Mouse (Mus musculus) neural tube, embryonic 11.5 days (tissue): ENCODE data around the gene Fbxo46. TPM values are rescaled to one million over a fixed set of nuclear protein-coding genes. Genes with fewer than 3 reads are reported as not detected.
A peak's percentile ranks its signal among the peaks of the same experiment; 100 is the strongest.

ENCODE experiments used
- ATAC-seq: fragments of 200-750 bp; cut with Nextera tagmentation; 2 replicates; pipeline ENCODE4 v1.8.0; 2017; ENCODE audit warnings: moderate number of reproducible peaks, mild to moderate bottlenecking, moderate TSS enrichment, moderate library complexity; ENCODE audit not compliant: insufficient read depth, low FRiP score, low TSS enrichment
- DNase-seq: peaks from one replicate; pipeline ENCODE4 v3.0.0-alpha.2; 2015; ENCODE audit warnings: low spot score
- H3K27ac ChIP-seq: fragments of 300-500 bp; sonication (generic); 2 replicates; pipeline ENCODE4 v1.5.1; 2014; ENCODE audit warnings: low read depth, mild to moderate bottlenecking, low read length
- H3K27me3 ChIP-seq: fragments of 300-500 bp; sonication (generic); 2 replicates; pipeline ENCODE4 v1.6.1; 2014; ENCODE audit warnings: mild to moderate bottlenecking, low read length, mixed read lengths; ENCODE audit not compliant: control insufficient read depth, insufficient read depth
- H3K36me3 ChIP-seq: fragments of 300-500 bp; sonication (generic); 2 replicates; pipeline ENCODE4 v1.6.1; 2014; ENCODE audit warnings: mild to moderate bottlenecking, low read length, moderate library complexity, mixed read lengths; ENCODE audit not compliant: control insufficient read depth, insufficient read depth
- H3K4me1 ChIP-seq: fragments of 300-500 bp; sonication (generic); 2 replicates; pipeline ENCODE4 v1.6.1; 2014; ENCODE audit warnings: low read length, mixed read lengths; ENCODE audit not compliant: control insufficient read depth, insufficient read depth
- H3K4me2 ChIP-seq: fragments of 300-500 bp; sonication (generic); 2 replicates; pipeline ENCODE4 v1.6.1; 2014; ENCODE audit warnings: low read depth, mild to moderate bottlenecking, moderate library complexity
- H3K4me3 ChIP-seq: fragments of 300-500 bp; sonication (generic); 2 replicates; pipeline ENCODE4 v1.5.1; 2014; ENCODE audit warnings: low read depth, low read length
- H3K9ac ChIP-seq: fragments of 300-500 bp; sonication (generic); 2 replicates; pipeline ENCODE4 v1.6.1; 2014; ENCODE audit warnings: mild to moderate bottlenecking, low read length
- H3K9me3 ChIP-seq: fragments of 300-500 bp; sonication (generic); 2 replicates; pipeline ENCODE4 v1.6.1; 2016; ENCODE audit warnings: low read length; ENCODE audit not compliant: control insufficient read depth
- WGBS: fragments of 180-500 bp; shearing (Covaris S2); extraction: QIAGEN DNeasy Blood & Tissue Kit; methylation state at CpG from one replicate; pipeline ENCODE4 v1.1.7; 2014; 5-methylcytosine and 5-hydroxymethylcytosine counted together
- polyA plus RNA-seq: library from polyadenylated mRNA; unstranded; fragments of >200 nt; fragmentation: Nextera tagmentation; extraction: Ambion mirVana; gene quantifications from 2 replicates; pipeline ENCODE4 v1.2.1, GENCODE M21; 2014

Gene Fbxo46
- polyA plus RNA-seq, 1 experiment from 2014 or later = 10.6 TPM

DNA sequence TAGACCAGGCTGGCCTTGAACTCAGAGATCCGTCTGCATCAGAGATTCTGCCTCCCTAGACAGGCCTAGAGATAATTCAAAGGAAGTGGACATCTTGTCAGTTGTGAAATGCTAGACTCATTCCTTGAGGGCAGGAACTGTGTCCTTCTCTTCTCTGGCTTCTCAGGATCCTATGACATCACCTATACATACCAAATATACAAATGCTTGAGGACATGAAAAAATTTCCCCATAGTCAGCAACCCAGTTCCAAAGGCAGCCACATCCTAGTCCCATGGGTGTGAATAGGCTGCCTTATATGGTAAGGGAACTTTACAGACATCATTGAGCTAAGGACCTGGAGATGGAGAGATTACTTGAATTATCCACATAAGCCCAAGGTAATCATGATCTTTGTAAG is 10.1 kb upstream of the Fbxo46 start:
- Histone ChIP-seq H3K27ac (no peak overlapping the region), H3K4me2 (no peak overlapping the region), H3K36me3 (no peaks in the 10 kb centered on the region), H3K27me3 (no peaks in the 10 kb centered on the region), H3K9me3 (no peaks in the 10 kb centered on the region), H3K4me1 (no peaks in the 10 kb centered on the region), H3K4me3 (no peak overlapping the region), H3K9ac (no peak overlapping the region)
- DNase-seq = no peak
- ATAC-seq = no peak
- WGBS = 79% methylated on average over 1 of the region's 1 CpGs

DNA sequence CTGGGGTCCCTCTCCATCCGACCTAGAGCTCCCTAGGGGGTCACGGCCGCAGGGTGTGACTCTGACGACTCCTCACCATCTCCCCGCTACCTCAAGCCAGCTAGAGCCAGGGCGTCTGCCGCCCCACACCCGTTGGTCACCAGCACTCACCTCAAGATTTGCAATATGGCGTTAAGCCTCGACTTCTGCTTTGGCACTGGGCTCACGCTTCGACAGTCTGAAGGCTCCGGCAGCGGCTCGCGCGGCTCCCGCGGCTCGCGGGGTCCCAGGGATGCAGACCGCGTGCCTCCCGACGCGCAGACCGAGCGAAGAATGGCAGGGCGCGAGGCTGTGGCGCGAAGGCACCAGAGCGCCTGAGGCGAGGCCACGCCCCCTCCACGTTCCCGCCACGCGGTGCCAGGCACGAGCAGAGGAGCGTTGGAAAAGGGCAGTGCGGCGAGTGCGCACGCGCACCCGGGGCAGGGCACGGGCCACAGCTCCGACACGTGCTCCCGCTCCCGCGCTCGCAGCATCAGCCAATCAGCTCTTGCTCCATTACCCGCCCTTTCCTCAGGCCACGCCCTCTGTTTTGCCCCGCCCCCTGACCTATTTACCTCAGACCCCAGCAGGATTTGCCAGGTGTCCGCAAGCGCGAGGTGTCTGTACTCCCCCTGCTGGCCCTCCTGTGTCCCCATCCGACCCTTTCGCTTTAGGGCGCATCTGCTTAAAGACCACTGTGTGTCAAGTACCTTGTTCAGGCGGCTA is 1.5 kb upstream of the Fbxo46 start, which contains the start of gene Gm4969:
Gm4969 (minus strand) TSS at position 341 of the 744 bp plus-strand sequence.
- peaks cover 2% of the 10 kb centered on the region; the same call in 1 of the 2 replicates for H3K27me3 ChIP-seq
- H3K9ac ChIP-seq = no peak within 1 kb of the TSS
- no peaks in the 10 kb centered on the region; the same call in 1 of the 2 replicates for H3K9me3 ChIP-seq
- WGBS = 23% methylated on average over 54 of the region's 64 CpGs
- DNase-seq (peak; percentile 70), ATAC-seq (0 out of 2 replicates have a peak, but pooled peaks have one; percentile 11)
- H3K36me3 ChIP-seq = no peaks in the 10 kb centered on the region
- H3K4me2 ChIP-seq = peak within 1 kb of the TSS; percentile 24; the same call in 1 of the 2 replicates
- peaks cover 6% of the 10 kb centered on the region for H3K4me1 ChIP-seq
- H3K4me3 ChIP-seq = no peak within 1 kb of the TSS
- H3K27ac ChIP-seq = no peak within 1 kb of the TSS

DNA sequence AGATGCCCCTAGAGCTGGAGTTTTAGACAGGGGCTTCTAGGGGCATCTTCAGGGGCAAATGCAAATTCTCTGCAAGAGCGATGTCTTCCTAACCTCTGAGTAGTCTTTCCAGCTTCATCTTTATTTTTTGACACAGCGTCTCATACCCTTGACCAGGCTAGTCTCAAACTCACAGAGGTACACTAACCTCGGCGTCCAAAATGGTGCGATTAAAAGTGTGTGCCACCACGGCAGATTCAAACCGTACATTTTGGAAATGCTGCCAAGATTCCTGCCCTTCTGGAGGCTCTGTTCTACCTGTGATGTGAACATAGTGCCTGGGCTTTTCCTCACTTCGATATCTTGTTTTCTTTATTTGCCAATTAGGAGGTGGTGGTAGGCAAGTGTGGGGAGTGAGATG is 576 bp upstream of the Fbxo46 start:
- DNase-seq (no peak), ATAC-seq (peak; percentile 11)
- WGBS = 94% methylated on average over 8 of the region's 8 CpGs
- Histone ChIP-seq H3K9ac (no peak overlapping the region), H3K27ac (no peak overlapping the region), H3K36me3 (no peaks in the 10 kb centered on the region), H3K4me3 (no peak overlapping the region), H3K4me2 (no peak overlapping the region), H3K9me3 (no peaks in the 10 kb centered on the region; the same call in 1 of the 2 replicates), H3K27me3 (peaks cover 2% of the 10 kb centered on the region; the same call in 1 of the 2 replicates), H3K4me1 (peaks cover 6% of the 10 kb centered on the region)

DNA sequence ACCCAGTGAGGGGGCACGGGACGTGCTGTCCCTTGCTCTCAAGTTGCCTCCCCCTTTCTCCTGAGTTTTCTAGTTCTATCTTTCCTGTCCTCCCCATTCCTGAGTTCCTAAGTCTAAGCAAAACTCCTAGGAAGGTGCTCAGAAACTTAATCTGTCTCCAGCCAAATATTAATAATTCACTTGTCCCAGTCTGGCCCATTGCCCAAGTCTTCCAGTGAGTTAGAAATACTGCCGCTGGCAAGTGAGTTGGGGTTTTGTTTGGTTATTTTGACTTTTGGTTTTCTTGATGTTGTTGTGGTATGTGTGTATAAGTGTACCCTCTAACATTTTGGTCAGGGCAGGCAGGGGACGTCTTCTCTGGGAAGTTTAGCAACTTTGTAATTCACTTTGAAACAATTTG is 2.0 kb downstream of the Fbxo46 start:
- Histone ChIP-seq H3K4me1 (peaks cover 6% of the 10 kb centered on the region), H3K36me3 (no peaks in the 10 kb centered on the region), H3K9me3 (no peaks in the 10 kb centered on the region; the same call in 1 of the 2 replicates), H3K9ac (no peak overlapping the region), H3K4me2 (no peak overlapping the region), H3K27me3 (peaks cover 2% of the 10 kb centered on the region; the same call in 1 of the 2 replicates), H3K4me3 (no peak overlapping the region), H3K27ac (no peak overlapping the region)
- ATAC-seq = no peak
- DNase-seq = no peak
- WGBS = 95% methylated on average over 4 of the region's 4 CpGs

DNA sequence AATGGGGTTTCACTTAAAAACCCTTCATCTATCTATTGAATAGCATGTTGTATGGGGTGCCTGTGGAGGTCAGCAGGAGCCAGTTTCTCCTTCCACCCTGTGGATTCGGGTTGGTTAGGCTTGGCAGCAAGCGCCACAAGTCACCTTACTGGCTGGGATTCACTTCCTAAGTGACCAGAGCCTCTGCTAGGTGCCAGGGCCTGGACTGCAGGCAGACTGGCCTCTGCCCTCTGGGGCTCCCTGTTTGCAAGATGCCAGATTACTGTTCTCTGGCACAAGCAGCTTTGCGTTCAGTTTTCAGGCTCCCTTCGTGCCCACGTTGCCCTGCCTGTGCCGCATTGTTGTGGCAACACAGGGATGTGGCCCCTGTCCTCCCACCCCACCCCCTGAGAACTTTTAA is 5.1 kb downstream of the Fbxo46 start:
- no peak overlapping the region for H3K4me3 ChIP-seq
- H3K27me3 ChIP-seq = no peaks in the 10 kb centered on the region
- H3K9ac ChIP-seq = no peak overlapping the region
- no peak overlapping the region for H3K4me2 ChIP-seq
- H3K9me3 ChIP-seq = no peaks in the 10 kb centered on the region
- DNase-seq = no peak
- H3K36me3 ChIP-seq = 0 out of 2 replicates have a peak, but pooled peaks cover 2% of the 10 kb centered on the region
- ATAC-seq = no peak
- peaks cover 6% of the 10 kb centered on the region for H3K4me1 ChIP-seq
- 94% methylated on average over 6 of the region's 6 CpGs for WGBS
- no peak overlapping the region for H3K27ac ChIP-seq

DNA sequence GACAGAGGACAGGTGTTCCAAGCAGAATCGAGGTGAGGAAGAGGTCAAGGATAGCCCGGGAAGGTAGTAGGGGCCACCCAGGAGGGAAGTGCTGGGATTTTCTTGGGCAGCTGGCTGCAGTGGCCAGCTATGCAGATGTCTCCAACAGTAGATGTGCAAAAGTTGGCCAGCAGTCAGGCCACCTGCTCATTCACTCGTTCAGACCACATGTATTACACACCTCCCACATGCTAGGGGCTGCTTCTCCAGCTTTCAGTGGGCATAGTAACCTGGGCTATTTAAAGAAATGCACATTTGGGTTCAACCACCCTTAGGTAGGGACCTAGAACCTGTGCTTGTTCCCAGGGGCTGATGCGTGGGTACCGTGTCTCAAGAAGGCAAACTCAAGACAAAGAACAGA is 8.1 kb downstream of the Fbxo46 start:
- Histone ChIP-seq H3K4me2 (no peak overlapping the region), H3K4me1 (0 out of 2 replicates have a peak, but pooled peaks cover 3% of the 10 kb centered on the region), H3K9me3 (no peaks in the 10 kb centered on the region), H3K36me3 (0 out of 2 replicates have a peak, but pooled peaks cover 2% of the 10 kb centered on the region), H3K4me3 (no peak overlapping the region), H3K27ac (no peak overlapping the region), H3K27me3 (no peaks in the 10 kb centered on the region), H3K9ac (no peak overlapping the region)
- WGBS = 91% methylated on average over 5 of the region's 5 CpGs
- DNase-seq (no peak), ATAC-seq (no peak)

DNA sequence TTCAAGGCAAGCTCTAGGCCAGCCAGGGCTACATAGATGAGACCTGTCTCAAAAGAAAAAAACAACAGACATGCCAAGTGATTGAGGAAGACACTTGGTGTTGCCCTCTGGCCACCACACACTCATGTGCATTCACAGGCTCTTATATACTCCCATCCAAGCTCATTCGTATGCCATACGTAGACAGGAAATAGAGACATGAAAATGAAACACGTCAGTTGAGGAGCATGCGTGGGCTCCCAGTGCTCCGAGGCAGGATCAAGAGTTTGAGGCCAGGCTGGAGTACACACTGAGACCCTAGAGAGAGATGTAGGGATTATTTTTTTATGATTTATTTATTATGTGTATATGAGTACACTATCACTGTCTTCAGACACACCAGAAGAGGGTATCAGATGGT is 9.7 kb downstream of the Fbxo46 start:
- no peak overlapping the region for H3K4me3 ChIP-seq
- no peaks in the 10 kb centered on the region for H3K9me3 ChIP-seq
- no peak for ATAC-seq
- no peak overlapping the region for H3K9ac ChIP-seq
- no peak overlapping the region for H3K4me2 ChIP-seq
- 0 out of 2 replicates have a peak, but pooled peaks cover 2% of the 10 kb centered on the region for H3K36me3 ChIP-seq
- H3K27ac ChIP-seq = no peak overlapping the region
- 96% methylated on average over 5 of the region's 5 CpGs for WGBS
- no peak for DNase-seq
- no peaks in the 10 kb centered on the region for H3K27me3 ChIP-seq
- 0 out of 2 replicates have a peak, but pooled peaks cover 3% of the 10 kb centered on the region for H3K4me1 ChIP-seq

DNA sequence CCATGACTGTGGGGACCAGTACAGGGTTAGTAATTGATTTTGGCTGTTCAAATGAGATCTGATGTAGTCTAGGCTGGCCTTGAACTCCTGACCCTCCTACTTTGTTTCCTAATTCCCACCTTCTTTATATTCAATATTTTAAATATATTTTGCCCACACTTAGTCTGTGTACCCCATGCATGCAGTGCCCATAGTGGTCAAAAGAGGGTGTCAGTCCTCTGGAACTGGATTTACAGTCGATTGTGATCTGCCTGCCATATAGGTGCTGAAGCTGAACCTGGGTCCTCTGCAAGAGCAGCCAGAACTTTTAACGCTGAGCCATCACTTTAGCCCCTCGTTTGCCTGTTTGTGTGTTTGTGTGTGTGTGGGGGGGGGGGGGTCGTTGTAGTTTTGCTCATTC is 11.0 kb downstream of the Fbxo46 start:
- Histone ChIP-seq H3K9ac (no peak overlapping the region; the same call in none of the 2 replicates), H3K4me3 (peak overlapping the region; percentile 27; the same call in 1 of the 2 replicates), H3K27ac (peak overlapping the region; percentile 77), H3K4me1 (0 out of 2 replicates have a peak, but pooled peaks cover 3% of the 10 kb centered on the region), H3K4me2 (peak overlapping the region; percentile 57), H3K9me3 (no peaks in the 10 kb centered on the region), H3K27me3 (no peaks in the 10 kb centered on the region), H3K36me3 (0 out of 2 replicates have a peak, but pooled peaks cover 2% of the 10 kb centered on the region)
- ATAC-seq (no peak), DNase-seq (no peak)
- 36% methylated on average over 4 of the region's 4 CpGs for WGBS
